Mouse (Mus musculus): ENCODE results near the gene Spp1. TPM values are rescaled to one million over a fixed set of nuclear protein-coding genes. Genes with fewer than 3 reads are reported as not detected.

Gene Spp1
- polyA plus RNA-seq (2021; fragmentation: Nextera tagmentation): 15.4 and 18.4 TPM in 2 replicates
- long read RNA-seq, experiment 1, transcript Spp1-201 (7 exons, 1,410 nt): major isoform, 46 of 48 reads
- long read RNA-seq, experiment 1, partial matches to known transcripts: 0 of 48 reads
- long read RNA-seq, experiment 1, other reads (novel, unspliced or antisense): 0 of 48 reads
- long read RNA-seq, experiment 2, transcript Spp1-201 (7 exons, 1,410 nt): major isoform, 24 of 26 reads
- long read RNA-seq, experiment 2, partial matches to known transcripts: 1 of 26 reads
- long read RNA-seq, experiment 2, other reads (novel, unspliced or antisense): 1 of 26 reads

GRCm38 (mm10) chr5:104434835-104435301, at the start of gene Spp1:
Gene Spp1, plus strand, starts transcription at chr5:104435118.

GRCm38 (mm10) chr5:104458832-104459705, 24.2 kb downstream of the Spp1 start, which contains the start of gene Pkd2:
Gene Pkd2, plus strand, starts transcription at chr5:104459450.

Other genes starting within 250 kb of the Spp1 start
- gene Dmp1, start 232.5 kb upstream of the Spp1 start, polyA plus RNA-seq (2021; fragmentation: Nextera tagmentation): 2.6 and 2.9 TPM in 2 replicates
- gene Ibsp, start 135.9 kb upstream of the Spp1 start, polyA plus RNA-seq (2021; fragmentation: Nextera tagmentation): 0.10 TPM in 2 replicates
- not detected in 2 replicates for gene Mepe, start 109.8 kb upstream of the Spp1 start, polyA plus RNA-seq (2021; fragmentation: Nextera tagmentation)
- 2.2 and 5.0 TPM in 2 replicates for gene Pkd2, start 24.3 kb downstream of the Spp1 start, polyA plus RNA-seq (2021; fragmentation: Nextera tagmentation)
- gene BC005561, start 73.2 kb downstream of the Spp1 start, polyA plus RNA-seq (2021; fragmentation: Nextera tagmentation): 0.87 and 2.7 TPM in 2 replicates

Data from left cerebral cortex, adult 6 months (tissue).